Mouse (Mus musculus) hematopoietic stem cell, adult 5-6 weeks (primary cell): ENCODE measurements at regions not wholly inside any gene's neighbourhood (a gene's known extent, or its start where the extent isn't known, plus 50 kb on each side); places are given as distances from the start of the nearest gene placed in this dataset.

Source experiments
- ATAC-seq, 2 experiments: fragments of 125-278 bp in 1 of 2; replicated peaks in 1 of 2; 2 replicates each; pipeline ENCODE4 v1.8.0; 2016 to 2017; ENCODE audit warnings: inconsistent platforms in 2 of 2, mild to moderate bottlenecking in 2 of 2, moderate number of reproducible peaks in 2 of 2, low read depth in 1 of 2, moderate TSS enrichment in 1 of 2; ENCODE audit not compliant: low FRiP score in 2 of 2, poor library complexity in 2 of 2, severe bottlenecking in 2 of 2, insufficient read depth in 1 of 2, low TSS enrichment in 1 of 2

DNA sequence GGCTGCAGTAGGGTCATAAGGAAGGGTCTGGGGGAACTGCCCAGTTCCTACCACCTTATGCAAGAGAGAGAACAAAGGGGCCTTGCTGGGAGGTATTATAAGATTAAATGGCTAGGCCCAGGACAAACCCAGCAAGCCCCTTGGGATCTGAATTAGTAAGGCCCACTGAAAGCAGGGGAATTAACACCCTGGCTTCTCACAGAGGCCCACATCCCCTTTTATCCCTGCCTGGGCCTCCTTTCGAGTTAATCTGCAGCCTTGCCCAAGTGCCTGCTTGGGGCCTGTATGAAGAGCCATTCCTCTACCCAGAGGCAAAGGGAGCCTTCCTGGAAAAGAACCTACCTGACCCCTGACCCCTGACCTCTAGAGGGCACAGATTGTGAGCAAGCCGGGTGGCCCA lies 98.2 kb downstream of the Vegfa start:
- ATAC-seq, result no peak

DNA sequence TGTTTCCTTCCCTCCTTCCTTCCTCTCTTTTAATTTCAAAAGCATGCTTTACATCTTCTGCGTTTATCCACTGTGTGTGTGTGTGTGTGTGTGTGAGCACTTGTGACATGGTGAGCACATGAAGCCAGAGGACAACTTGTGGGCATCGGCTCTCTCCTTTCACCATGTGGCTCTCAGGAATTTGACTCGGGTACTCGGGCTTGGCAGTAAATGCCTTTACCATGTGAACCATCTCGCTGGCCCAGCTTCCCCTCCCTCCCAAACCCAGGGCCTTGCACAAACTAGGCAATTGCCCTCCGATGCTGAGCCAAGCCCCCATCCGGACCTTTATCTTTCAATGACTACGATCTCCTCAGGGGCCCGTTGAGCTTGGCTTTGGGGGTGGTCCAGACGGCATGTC lies 99.1 kb downstream of the Vegfa start:
- no peak for ATAC-seq

DNA sequence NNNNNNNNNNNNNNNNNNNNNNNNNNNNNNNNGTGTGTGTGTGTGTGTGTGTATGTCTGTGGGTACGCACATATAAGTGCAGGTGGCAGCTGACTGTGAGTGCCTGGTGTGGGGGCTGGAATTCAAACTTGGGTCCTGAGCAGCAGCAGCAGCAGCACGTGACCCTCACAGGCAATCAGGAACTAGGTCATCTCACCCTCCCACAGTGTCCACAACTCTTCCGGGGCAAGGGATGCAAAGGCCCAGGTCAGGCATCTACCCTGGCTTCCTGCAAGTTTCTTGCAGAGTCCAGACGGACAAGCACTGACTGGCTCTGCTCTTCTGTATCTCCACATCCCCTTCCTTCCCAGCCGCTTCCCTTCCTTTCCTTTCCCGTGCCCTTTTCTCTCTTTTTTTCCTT lies 99.6 kb downstream of the Vegfa start:
- ATAC-seq, result no peak

DNA sequence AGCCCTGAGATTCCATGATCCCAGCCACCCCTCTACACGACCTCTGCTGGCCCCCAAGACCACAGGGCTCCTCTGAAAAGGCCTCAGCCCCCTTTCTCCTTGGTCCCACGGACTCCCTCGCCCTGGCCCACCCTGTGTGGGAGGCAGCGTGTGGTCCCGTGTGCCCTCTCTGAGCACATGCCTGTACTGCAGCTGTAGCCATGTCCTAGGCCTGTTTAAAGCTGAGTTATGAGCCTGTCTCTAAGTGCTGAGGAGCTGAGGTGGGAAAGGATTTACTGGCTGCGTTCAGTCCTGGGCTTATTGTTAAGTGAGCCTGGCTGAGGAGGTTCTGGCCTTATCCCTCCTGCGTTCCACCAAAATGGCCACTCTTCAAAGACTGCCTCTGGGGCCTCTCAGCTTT lies 102.6 kb downstream of the Vegfa start:
- no peak for ATAC-seq

DNA sequence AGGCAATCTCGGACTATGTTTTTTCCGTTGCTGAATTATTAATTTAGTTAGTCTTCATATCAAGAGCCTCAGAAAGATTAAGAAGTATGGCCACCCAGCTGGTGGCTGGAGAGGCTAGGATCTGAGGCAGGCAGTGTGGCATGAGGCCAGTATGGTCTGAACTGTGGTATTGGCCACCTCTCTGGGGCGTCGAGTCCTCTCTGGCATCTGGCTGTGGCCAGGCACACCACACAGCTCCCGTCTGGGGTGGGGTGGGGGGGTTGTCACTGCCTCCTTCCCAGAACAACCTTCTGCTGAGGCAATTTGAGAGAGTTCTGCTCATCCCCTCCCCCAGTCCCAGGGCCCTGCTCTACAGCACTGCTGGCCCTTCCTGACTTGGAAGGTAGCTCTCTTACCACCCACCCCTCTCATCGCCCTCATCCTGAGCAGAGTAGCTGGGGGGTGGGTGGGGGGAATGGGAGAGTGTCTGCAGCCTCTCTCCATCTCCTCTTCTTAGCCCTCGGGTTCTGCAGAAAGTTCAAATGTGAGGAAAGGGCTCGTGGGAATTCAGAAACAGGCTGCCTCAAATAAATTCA lies 103.2 kb downstream of the Vegfa start:
- no peak for ATAC-seq

DNA sequence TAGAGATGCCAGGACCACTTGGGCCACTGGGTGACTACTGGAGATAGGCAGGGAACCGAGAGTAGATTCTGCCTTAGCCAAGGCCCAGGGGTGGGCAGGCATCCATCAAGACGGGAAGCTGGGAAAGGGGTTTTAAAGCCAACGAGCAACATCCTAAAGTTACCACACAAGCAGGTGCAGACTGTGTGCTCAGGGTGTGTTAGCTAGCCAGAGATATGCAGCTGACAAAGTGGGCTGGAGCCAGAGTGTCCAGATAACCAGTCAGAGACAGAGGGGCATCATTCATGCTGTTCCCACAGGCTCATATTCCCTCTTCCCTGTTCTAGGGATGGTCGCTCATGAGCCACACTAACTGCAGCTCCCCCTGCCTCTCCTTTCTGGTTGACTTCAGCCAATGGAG lies 104.2 kb downstream of the Vegfa start:
- no peak for ATAC-seq

DNA sequence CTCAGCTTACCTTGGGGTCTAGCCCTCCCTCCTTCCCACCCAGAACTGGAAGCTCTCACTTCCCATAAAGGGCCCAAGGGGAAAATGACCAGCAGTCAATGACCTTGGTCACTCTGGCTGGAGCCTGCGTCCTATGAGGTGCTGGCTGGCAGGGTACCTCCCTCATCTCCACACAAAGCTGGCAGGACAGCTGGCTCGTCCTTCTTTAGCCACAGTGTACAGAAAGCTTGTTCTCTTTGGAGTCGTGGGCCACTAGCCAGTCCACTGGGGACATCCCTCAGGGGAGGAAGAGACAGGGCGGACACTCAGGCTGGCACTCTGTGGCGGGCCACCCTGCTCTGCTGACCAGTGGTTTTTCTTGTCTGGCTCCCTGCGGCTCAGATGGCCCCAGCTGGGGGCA lies 106.3 kb downstream of the Vegfa start:
- ATAC-seq, result no peak

DNA sequence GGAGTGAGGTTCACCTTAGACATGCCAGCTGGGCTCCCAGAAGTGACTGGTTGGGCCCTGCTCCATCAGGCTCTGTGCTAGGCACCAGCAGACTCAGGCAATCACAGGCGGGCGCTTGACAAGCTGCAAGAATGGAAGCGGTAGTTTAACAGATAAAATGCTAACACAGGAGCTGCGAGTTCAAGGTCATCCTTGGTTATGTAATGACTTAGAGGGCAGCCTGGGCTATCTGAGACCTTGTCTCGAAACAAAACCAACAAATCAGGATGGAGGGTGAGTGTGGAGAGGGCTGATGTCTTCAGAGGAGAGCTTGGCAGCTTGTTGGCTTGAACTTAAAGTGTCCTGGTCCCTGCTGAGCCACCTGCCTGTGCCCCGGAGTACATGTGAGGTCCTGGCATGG lies 107.6 kb downstream of the Vegfa start:
- no peak for ATAC-seq

DNA sequence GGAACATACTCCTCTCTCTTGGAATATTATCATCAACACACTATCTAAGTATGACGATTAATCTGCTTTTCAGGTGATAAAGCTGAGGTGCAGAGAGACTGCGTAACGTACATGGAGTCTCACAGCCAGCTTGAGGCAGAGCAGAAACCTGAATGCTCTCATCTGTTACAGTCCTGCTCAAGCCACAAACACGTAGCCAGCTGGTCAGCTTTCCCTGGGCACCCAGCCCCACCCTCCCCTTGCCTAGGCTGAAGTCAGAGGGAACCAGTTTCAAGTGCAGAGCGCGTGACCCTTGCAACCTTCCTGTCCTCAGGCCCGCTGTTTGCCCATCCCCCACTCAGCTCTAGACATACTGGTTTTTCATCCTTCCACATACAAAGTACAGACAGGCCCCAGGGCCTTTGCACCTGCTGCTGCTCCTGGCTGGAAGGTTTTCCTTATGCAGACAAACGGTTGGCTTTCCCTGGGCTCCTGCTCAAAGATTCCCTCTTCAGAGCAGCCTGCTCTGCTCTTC lies 108.9 kb downstream of the Vegfa start:
- no peak for ATAC-seq

DNA sequence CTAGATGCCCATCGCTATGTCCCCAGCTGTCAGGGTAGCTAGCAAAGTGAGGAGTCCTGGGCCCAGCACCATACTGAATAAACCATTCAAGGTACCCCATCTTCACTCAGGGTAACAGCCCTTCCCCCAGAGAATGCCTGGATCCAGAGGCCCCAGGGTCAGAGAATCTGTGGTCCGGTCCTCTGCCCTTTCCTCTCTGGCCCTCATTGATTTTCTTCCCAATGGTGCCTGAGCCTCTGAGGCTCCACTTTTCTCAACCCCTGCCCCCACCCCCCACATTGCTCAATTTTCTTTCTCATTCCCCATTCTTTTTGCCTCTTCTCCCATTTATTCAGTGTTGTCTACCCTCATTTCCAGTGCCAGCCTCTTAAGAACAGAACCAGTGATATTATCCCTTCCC lies 114.5 kb downstream of the Vegfa start:
- ATAC-seq, result no peak

DNA sequence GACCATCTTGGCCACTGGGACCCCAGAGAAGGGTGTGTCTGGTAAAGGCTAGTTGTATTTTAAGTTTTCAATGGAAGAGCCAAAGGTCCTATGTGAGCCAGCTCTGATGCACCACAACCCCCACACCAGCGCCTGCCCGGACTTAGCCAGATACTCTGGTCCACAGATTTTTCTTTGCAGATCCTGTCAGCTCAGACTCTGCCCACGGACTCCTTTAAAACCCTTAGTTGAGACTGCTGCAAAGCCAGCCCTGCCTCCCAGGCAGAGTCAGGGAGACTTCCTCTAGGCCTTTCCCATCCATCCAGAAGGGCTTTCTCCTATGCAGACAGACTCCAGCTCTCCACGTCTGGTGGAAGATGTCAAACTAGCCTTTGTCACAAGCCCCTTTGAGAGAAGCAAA lies 115.2 kb downstream of the Vegfa start:
- ATAC-seq, result no peak

DNA sequence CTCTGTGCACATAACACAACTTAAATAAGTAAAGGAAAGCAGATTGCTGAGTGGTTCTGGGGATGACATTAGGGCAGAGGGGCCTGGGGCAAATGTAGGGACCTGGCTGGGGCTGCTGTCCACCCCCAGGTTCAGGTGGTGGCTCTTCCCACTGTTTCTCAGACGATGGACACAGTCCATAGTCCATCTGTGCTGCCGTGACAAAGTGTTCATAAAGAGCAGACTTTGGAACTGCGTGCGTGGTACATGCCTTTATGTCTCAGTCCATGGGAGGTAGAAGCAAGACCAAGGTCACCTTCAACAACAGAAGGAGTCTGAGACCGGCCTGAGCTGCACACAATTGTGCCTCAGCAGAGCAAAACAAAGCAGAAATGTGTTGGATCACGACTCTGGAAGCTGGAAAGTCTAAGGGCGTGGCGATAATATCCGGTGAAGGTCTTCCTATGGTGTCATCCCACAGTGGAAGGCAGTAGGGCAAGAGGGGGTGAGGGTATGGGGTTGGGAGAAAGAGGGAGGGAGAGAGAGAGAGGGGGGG lies 117.4 kb downstream of the Vegfa start:
- no peak for ATAC-seq

DNA sequence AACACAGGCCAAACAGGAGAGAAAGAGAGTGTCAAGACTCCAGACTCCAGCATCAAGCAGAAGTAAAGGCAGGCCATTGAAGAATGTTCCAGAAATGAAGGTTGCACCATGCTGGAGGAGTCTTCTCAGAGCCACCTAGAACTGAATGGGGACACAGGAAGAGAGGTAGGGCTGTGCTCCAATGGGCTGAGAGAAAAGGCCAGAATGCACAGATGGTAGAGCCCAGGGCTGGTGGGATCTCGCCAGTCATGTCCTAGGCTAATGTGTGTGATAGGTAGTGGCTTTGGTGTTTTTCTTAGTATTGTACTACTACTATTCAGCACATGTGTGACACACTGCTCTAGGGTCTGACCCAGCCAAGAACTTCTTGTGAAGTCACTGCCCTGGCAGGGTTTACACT lies 117.9 kb downstream of the Vegfa start:
- no peak for ATAC-seq

DNA sequence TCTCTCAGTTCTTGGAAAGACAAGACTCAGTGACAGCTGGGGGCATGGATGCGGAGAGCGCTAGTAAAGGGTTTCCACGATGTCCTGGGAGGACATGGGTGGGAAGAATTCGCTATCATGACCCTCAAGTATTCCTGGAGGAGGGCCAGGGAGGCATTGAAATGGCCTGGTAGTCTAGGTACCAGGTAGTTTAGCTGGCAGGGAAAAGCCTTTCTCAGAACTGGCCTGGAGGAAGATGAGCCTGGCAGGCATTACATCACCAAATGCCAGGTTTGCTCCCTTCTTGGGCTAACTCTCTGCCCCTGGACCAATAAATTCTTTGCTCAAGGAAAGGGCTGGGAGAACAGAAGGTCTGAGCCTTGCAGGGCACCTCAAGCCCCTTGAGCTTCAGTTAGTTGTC lies 118.5 kb downstream of the Vegfa start:
- no peak for ATAC-seq

DNA sequence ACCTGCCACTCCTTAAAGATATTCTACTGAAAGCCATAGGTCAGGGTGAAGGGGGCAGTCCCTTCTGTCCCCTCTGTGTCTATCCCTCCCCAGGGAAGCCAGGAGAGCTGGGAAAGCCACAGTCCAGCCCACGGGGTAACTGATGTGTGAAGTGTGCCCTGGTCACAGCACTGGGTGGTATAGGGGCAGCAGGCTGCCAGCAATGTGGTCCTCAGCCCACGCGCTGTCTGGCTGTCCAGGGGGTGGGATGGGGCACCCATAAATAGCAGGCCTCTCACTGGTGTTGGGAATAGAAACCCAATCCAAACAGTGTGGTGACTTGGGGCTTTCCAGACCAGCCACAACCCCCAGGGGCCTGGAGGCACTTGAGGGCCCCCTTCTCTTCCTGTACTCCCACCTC lies 120.0 kb downstream of the Vegfa start:
- no peak for ATAC-seq

DNA sequence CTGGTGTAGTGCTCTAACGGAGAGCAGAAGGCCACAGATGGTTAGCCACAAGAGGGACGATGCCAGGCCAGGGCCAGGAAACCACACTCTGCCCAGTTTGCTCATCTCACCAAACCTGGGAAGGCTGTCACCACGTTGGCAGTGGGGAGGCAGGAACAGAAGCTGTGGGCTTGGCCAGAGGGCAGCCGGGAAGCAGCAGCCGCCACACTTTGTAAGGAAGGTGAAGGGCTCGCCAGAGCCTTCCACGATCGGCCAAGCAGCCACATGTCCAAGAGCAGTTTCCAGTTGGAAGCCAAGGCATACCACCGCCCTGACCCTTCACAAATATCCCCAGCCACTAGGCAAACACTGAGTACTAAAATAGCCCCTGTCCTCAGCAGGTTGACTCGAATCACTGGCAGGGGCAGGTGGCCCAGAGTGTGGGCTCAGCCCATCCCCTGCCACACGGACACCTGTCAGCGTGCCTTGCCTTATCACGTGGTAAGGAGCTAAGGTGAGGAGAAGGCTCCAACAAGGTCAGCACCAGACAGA lies 120.9 kb downstream of the Vegfa start:
- no peak for ATAC-seq

DNA sequence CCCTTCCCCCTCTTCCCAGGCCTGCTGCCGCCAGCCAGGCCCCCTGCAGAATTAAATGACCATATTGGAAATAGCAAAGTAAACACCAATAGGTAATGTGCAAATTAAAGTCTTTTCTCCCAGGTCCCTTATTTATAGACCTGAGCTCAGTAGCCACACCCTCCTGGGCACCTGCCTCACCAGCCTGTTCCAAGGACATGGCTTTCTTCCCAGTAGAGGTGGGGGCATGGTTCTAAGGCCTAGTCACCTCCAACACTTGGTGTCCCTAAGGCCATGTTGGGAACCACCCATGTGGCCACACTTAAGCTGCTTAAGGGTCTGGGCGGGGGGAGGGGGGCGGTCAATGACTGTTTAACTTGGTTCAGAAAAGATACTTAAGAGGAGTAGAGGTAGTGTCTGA lies 121.9 kb downstream of the Vegfa start:
- no peak for ATAC-seq

DNA sequence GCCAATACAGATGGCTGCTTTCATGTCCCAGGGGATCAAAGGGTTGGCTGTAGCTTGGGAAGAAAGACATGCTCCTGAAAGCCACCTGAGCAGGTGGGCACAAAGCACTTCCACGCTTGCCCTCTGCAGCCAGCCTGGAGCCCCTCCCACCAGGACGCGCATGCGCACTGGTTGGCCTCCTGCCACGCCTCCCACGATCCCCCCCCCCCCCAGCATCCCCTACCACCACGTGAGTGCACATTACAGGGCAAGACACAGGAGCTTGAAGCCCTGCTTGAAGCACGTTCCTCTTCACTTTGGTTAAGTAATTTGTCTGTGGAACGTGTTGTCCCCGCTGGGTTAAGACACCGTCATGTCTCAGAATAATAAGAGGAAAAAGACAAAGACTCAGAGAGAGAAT lies 124.6 kb downstream of the Vegfa start:
- no peak for ATAC-seq

DNA sequence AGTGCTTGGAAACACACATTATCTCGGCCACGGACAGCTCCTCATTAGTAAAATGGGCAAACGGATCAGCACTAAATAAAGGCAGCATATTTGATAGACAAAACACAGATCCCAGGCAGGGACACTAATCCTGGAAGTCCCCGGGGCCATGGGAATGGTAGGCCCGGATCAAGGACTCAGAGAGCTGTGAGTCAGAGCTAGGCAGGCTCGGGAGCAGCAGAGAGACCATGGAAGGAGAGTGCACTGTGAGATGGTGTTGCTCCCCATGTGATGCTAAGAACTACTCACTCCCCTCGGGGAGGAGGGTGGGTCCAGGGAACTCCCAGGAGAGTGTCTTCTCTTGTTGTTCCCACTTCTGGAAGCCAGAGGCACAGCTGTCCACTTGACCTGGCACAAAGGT lies 126.6 kb downstream of the Vegfa start:
- ATAC-seq, result no peak
